Comparison of ENCODE assay signal across 8 mouse cellular contexts in the genomic region with DNA sequence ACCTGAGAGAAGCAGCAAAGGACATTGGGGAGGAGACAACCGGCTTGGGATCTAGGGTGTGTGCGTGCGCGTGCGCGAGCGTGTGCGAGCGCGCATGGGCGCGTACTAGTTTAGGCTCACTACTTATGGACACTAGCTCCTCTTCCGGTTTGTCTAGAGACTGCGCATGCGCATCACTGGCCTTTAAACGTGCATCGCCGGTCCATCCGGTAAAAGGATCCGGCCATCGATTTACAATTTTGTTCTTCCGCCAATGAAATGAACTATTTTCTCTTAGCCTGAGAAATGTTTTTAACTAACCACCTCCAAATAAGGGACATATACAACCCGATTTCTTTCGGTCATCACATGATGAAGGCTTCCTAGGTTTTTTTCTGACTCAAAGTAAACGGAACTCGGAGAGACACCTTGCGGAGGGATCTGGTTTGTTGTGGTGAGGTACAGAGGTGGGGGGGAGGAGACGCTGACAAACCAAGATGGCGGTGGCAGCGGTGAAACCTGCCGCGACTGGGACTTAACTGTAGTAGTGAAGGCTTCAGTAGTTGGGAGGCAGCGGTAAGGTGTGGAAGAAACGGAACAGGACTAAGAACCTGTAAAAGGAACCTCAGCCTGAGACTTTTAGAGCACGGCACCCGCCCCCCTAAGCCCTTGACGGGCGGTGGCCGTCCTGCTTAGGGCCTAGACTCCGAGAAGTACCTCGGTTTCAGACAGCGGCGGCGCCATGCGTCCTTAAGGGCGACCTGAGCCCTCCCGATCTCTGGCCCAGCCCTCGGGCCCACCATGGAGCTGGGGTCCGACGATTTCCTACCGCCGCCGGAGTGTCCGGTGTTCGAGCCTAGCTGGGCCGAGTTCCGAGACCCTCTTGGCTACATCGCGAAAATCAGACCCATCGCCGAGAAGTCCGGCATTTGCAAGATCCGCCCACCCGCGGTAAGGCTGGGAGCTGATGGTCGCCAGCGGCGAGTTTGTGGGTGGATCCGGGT. TPM values are rescaled to one million over a fixed set of nuclear protein-coding genes. Genes with fewer than 3 reads are reported as not detected.
A peak's percentile ranks its signal among the peaks of the same experiment; 100 is the strongest.
DNase-seq lines count a peak whose midpoint lies in the region; ATAC-seq lines count a peak whose summit lies in the region.

Gene Kdm5c, plus strand, starts transcription at position 240 of the 983 bp plus-strand sequence.

- peaks cover 9% of the 10 kb centered on the region; the same call in 1 of the 2 replicates for H3K4me1 ChIP-seq in lung, embryonic 16.5 days (replicated peaks; ENCODE audit: control insufficient read depth, insufficient read depth, low read length)

- WGBS in lung, embryonic 16.5 days: under 1% methylated on average over 69 of the region's 69 CpGs

- DNase-seq in MEL-GATA-1-ER (ENCODE audit: extremely low read depth, low read depth): peak; percentile 100
- DNase-seq in cerebellum, adult 8-10 months: peak; percentile 97
- DNase-seq in forelimb bud, embryonic 11.5 days (ENCODE audit: low read depth, low spot score): peak; percentile 100
- peak; percentile 97 for DNase-seq in layer of hippocampus, adult 9-10 months (ENCODE audit: low spot score)
- peak; percentile 77 for DNase-seq in ovary, postnatal 10 days (ENCODE audit: low spot score)
- DNase-seq in thymus, postnatal 10 days (ENCODE audit: low spot score in 2 of 2): peak; percentile 82 to 95

- peak within 1 kb of the TSS; percentile 63 for H3K27ac ChIP-seq in lung, embryonic 16.5 days (ENCODE audit: low read length)

- H3K9ac ChIP-seq in lung, embryonic 16.5 days (ENCODE audit: low read length): peak within 1 kb of the TSS; percentile 96

- H3K4me2 ChIP-seq in lung, embryonic 16.5 days (ENCODE audit: low read depth, low read length): peak within 1 kb of the TSS; percentile 79

- H3K36me3 ChIP-seq in lung, embryonic 16.5 days (ENCODE audit: control insufficient read depth, insufficient read depth, low read length): 0 out of 2 replicates have a peak, but pooled peaks cover 2% of the 10 kb centered on the region

- H3K4me3 ChIP-seq in lung, embryonic 16.5 days (ENCODE audit: low read length): peak within 1 kb of the TSS; percentile 91

- no peaks in the 10 kb centered on the region for H3K9me3 ChIP-seq in lung, embryonic 16.5 days (ENCODE audit: control insufficient read depth, low read length)

- peak; percentile 97 for ATAC-seq in hematopoietic stem cell, adult 5-6 weeks (replicated peaks in 1 of 2; ENCODE audit: insufficient read depth in 1 of 2, low FRiP score in 2 of 2, low TSS enrichment in 1 of 2, low read depth in 1 of 2, poor library complexity in 2 of 2, severe bottlenecking in 2 of 2)
- ATAC-seq in lung, embryonic 16.5 days (ENCODE audit: low read depth): peak; percentile 99

- H3K27me3 ChIP-seq in lung, embryonic 16.5 days (ENCODE audit: control insufficient read depth, insufficient read depth, low read depth, low read length): no peaks in the 10 kb centered on the region

RNA-seq across cellular contexts. Expression of gene Kdm5c, which starts in this region (rescaled TPM):
- total RNA-seq in hematopoietic stem cell, adult 5-6 weeks (2017): 39.6 and 45.1 TPM in 2 replicates
- polyA plus RNA-seq in lung, embryonic 16.5 days (2015; fragmentation: Nextera tagmentation; extraction: Ambion mirVana): 41.0 and 43.0 TPM in 2 replicates

Comparison
In these comparisons a context has a peak if more than half of its experiments do, and no peak if none do; other contexts are left out.
1. Peak in every context shown above with its lines: DNase-seq, ATAC-seq, H3K4me3 ChIP-seq and H3K27ac ChIP-seq.